Mouse (Mus musculus) limb, embryonic 13.5 days (tissue): ENCODE measurements at regions not wholly inside any gene's neighbourhood (a gene's known extent, or its start where the extent isn't known, plus 50 kb on each side); places are given as distances from the start of the nearest gene placed in this dataset.

Experiments
- ATAC-seq: fragments of 200-750 bp; cut with Nextera tagmentation; 2 replicates; pipeline ENCODE4 v1.8.0; 2017; ENCODE audit warnings: low read depth, moderate number of reproducible peaks, moderate TSS enrichment; ENCODE audit not compliant: low FRiP score
- H3K27ac ChIP-seq: fragments of 300-500 bp; sonication (generic); 2 replicates; pipeline ENCODE4 v1.5.1; 2015; ENCODE audit warnings: inconsistent platforms, mild to moderate bottlenecking, moderate library complexity
- H3K27me3 ChIP-seq: fragments of 300-500 bp; sonication (generic); 2 replicates; pipeline ENCODE4 v1.6.1; 2015; ENCODE audit warnings: mild to moderate bottlenecking, inconsistent platforms
- H3K36me3 ChIP-seq: fragments of 300-500 bp; sonication (generic); 2 replicates; pipeline ENCODE4 v1.6.1; 2015; ENCODE audit warnings: inconsistent platforms, mild to moderate bottlenecking, moderate library complexity
- H3K4me1 ChIP-seq: fragments of 300-500 bp; sonication (generic); 2 replicates; pipeline ENCODE4 v1.6.1; 2015; ENCODE audit warnings: inconsistent platforms
- H3K4me2 ChIP-seq: fragments of 300-500 bp; sonication (generic); replicated peaks from 2 replicates; pipeline ENCODE4 v1.6.1; 2015; ENCODE audit warnings: inconsistent platforms, mild to moderate bottlenecking, moderate library complexity
- H3K4me3 ChIP-seq: fragments of 300-500 bp; sonication (generic); 2 replicates; pipeline ENCODE4 v1.5.1; 2015; ENCODE audit warnings: moderate library complexity, mild to moderate bottlenecking, inconsistent platforms
- H3K9ac ChIP-seq: fragments of 300-500 bp; sonication (generic); 2 replicates; pipeline ENCODE4 v1.6.1; 2015; ENCODE audit warnings: mild to moderate bottlenecking, inconsistent platforms
- H3K9me3 ChIP-seq: fragments of 300-500 bp; sonication (generic); 2 replicates; pipeline ENCODE4 v1.6.1; 2016; ENCODE audit warnings: inconsistent platforms
- WGBS: fragments of 180-500 bp; shearing (Covaris S2); methylation state at CpG from one replicate; pipeline ENCODE4 v1.1.7; 2015; 5-methylcytosine and 5-hydroxymethylcytosine counted together

- Histone ChIP-seq H3K27me3 (no peaks in the 10 kb centered on the region), H3K27ac (no peak overlapping the region), H3K4me1 (no peaks in the 10 kb centered on the region), H3K9ac (no peak overlapping the region), H3K36me3 (no peaks in the 10 kb centered on the region), H3K9me3 (no peaks in the 10 kb centered on the region), H3K4me3 (no peak overlapping the region), H3K4me2 (no peak overlapping the region)
- WGBS: 91% methylated on average over 1 of the region's 1 CpGs
- no peak for ATAC-seq
These were observed 193.4 kb upstream of the Pld5 start for GRCm38 (mm10) chr1:176468560-176468959.

- Histone ChIP-seq H3K9ac (no peak overlapping the region), H3K27ac (no peak overlapping the region), H3K4me1 (no peaks in the 10 kb centered on the region), H3K9me3 (no peaks in the 10 kb centered on the region), H3K4me2 (no peak overlapping the region), H3K27me3 (no peaks in the 10 kb centered on the region), H3K36me3 (no peaks in the 10 kb centered on the region), H3K4me3 (no peak overlapping the region)
- WGBS: 79% methylated on average over 5 of the region's 5 CpGs
- no peak for ATAC-seq
These were observed 187.0 kb upstream of the Pld5 start for GRCm38 (mm10) chr1:176462125-176462524.

- H3K9ac ChIP-seq: no peak overlapping the region
These were observed 171.6 kb upstream of the Pld5 start for GRCm38 (mm10) chr1:176446735-176447134.

GRCm38 (mm10) chr1:176443712-176444111, 168.6 kb upstream of the Pld5 start:
- Histone ChIP-seq H3K9ac (no peak overlapping the region), H3K9me3 (no peaks in the 10 kb centered on the region), H3K4me1 (0 out of 2 replicates have a peak, but pooled peaks cover 7% of the 10 kb centered on the region), H3K27ac (no peak overlapping the region), H3K27me3 (no peaks in the 10 kb centered on the region; the same call in 1 of the 2 replicates), H3K36me3 (no peaks in the 10 kb centered on the region), H3K4me2 (no peak overlapping the region), H3K4me3 (no peak overlapping the region)
- WGBS: 82% methylated on average over 1 of the region's 1 CpGs
- ATAC-seq: no peak

More at GRCm38 (mm10) chr1:176446735-176447134, 171.6 kb upstream of the Pld5 start:
- 38% methylated on average over 4 of the region's 4 CpGs for WGBS
- Histone ChIP-seq H3K27me3 (no peaks in the 10 kb centered on the region), H3K4me1 (0 out of 2 replicates have a peak, but pooled peaks cover 7% of the 10 kb centered on the region), H3K9me3 (no peaks in the 10 kb centered on the region), H3K4me2 (no peak overlapping the region), H3K27ac (no peak overlapping the region), H3K4me3 (no peak overlapping the region), H3K36me3 (no peaks in the 10 kb centered on the region)
- no peak for ATAC-seq

GRCm38 (mm10) chr1:176440254-176440653, 165.1 kb upstream of the Pld5 start:
- H3K4me3 ChIP-seq: no peak overlapping the region
- no peak for ATAC-seq
- 54% methylated on average over 3 of the region's 3 CpGs for WGBS
- no peaks in the 10 kb centered on the region for H3K9me3 ChIP-seq
- no peaks in the 10 kb centered on the region for H3K4me1 ChIP-seq
- no peaks in the 10 kb centered on the region; the same call in 1 of the 2 replicates for H3K27me3 ChIP-seq
- H3K27ac ChIP-seq: no peak overlapping the region
- H3K9ac ChIP-seq: no peak overlapping the region
- H3K36me3 ChIP-seq: no peaks in the 10 kb centered on the region
- H3K4me2 ChIP-seq: no peak overlapping the region

GRCm38 (mm10) chr1:176427835-176428234, 152.7 kb upstream of the Pld5 start:
- Histone ChIP-seq H3K4me1 (no peaks in the 10 kb centered on the region), H3K27ac (no peak overlapping the region), H3K9ac (no peak overlapping the region), H3K9me3 (no peaks in the 10 kb centered on the region), H3K4me3 (no peak overlapping the region), H3K27me3 (no peaks in the 10 kb centered on the region), H3K36me3 (no peaks in the 10 kb centered on the region), H3K4me2 (no peak overlapping the region)
- no peak for ATAC-seq
- 39% methylated on average over 4 of the region's 4 CpGs for WGBS

GRCm38 (mm10) chr1:176427046-176427445, 151.9 kb upstream of the Pld5 start:
- Histone ChIP-seq H3K9ac (no peak overlapping the region), H3K27ac (no peak overlapping the region), H3K4me3 (no peak overlapping the region), H3K4me1 (no peaks in the 10 kb centered on the region), H3K4me2 (no peak overlapping the region), H3K36me3 (no peaks in the 10 kb centered on the region), H3K9me3 (no peaks in the 10 kb centered on the region), H3K27me3 (no peaks in the 10 kb centered on the region)
- ATAC-seq: no peak
- WGBS: 84% methylated on average over 2 of the region's 2 CpGs

GRCm38 (mm10) chr1:176417251-176417650, 142.1 kb upstream of the Pld5 start:
- Histone ChIP-seq H3K4me1 (no peaks in the 10 kb centered on the region), H3K9ac (no peak overlapping the region), H3K27me3 (no peaks in the 10 kb centered on the region), H3K27ac (no peak overlapping the region), H3K9me3 (no peaks in the 10 kb centered on the region), H3K36me3 (no peaks in the 10 kb centered on the region), H3K4me2 (no peak overlapping the region), H3K4me3 (no peak overlapping the region)
- WGBS: 85% methylated on average over 1 of the region's 1 CpGs
- no peak for ATAC-seq

- Histone ChIP-seq H3K9me3 (no peaks in the 10 kb centered on the region), H3K4me2 (no peak overlapping the region), H3K4me1 (no peaks in the 10 kb centered on the region), H3K36me3 (no peaks in the 10 kb centered on the region), H3K9ac (no peak overlapping the region), H3K27ac (no peak overlapping the region), H3K27me3 (no peaks in the 10 kb centered on the region), H3K4me3 (no peak overlapping the region)
- WGBS: 90% methylated on average over 3 of the region's 3 CpGs
- ATAC-seq: no peak
These were observed 129.0 kb upstream of the Pld5 start for GRCm38 (mm10) chr1:176404128-176404527.

GRCm38 (mm10) chr1:176379645-176380044, 104.5 kb upstream of the Pld5 start:
- no peak overlapping the region for H3K4me2 ChIP-seq
- ATAC-seq: no peak
- H3K27ac ChIP-seq: no peak overlapping the region
- no peaks in the 10 kb centered on the region for H3K36me3 ChIP-seq
- no peak overlapping the region for H3K4me3 ChIP-seq
- no peaks in the 10 kb centered on the region for H3K4me1 ChIP-seq
- no peaks in the 10 kb centered on the region for H3K9me3 ChIP-seq
- H3K9ac ChIP-seq: no peak overlapping the region
- H3K27me3 ChIP-seq: no peaks in the 10 kb centered on the region

- H3K4me3 ChIP-seq: no peak overlapping the region
- WGBS: 84% methylated on average over 3 of the region's 3 CpGs
- H3K27me3 ChIP-seq: no peaks in the 10 kb centered on the region
- H3K36me3 ChIP-seq: no peaks in the 10 kb centered on the region
- H3K4me2 ChIP-seq: no peak overlapping the region
- ATAC-seq: no peak
- no peak overlapping the region for H3K27ac ChIP-seq
- no peaks in the 10 kb centered on the region for H3K4me1 ChIP-seq
- no peak overlapping the region for H3K9ac ChIP-seq
- no peaks in the 10 kb centered on the region for H3K9me3 ChIP-seq
These were observed 91.8 kb upstream of the Pld5 start for GRCm38 (mm10) chr1:176366900-176367299.

GRCm38 (mm10) chr1:176360957-176361356, 85.8 kb upstream of the Pld5 start:
- H3K4me1 ChIP-seq: no peaks in the 10 kb centered on the region
- no peak overlapping the region for H3K4me3 ChIP-seq
- H3K27me3 ChIP-seq: no peaks in the 10 kb centered on the region
- no peak overlapping the region for H3K27ac ChIP-seq
- H3K9me3 ChIP-seq: no peaks in the 10 kb centered on the region
- 89% methylated on average over 3 of the region's 3 CpGs for WGBS
- H3K36me3 ChIP-seq: no peaks in the 10 kb centered on the region
- ATAC-seq: no peak
- no peak overlapping the region for H3K4me2 ChIP-seq
- H3K9ac ChIP-seq: no peak overlapping the region

GRCm38 (mm10) chr1:176359992-176360724, 85.0 kb upstream of the Pld5 start:
- Histone ChIP-seq H3K4me2 (no peak overlapping the region), H3K9ac (no peak overlapping the region), H3K27me3 (no peaks in the 10 kb centered on the region), H3K27ac (no peak overlapping the region), H3K36me3 (no peaks in the 10 kb centered on the region), H3K4me3 (no peak overlapping the region), H3K4me1 (no peaks in the 10 kb centered on the region), H3K9me3 (no peaks in the 10 kb centered on the region)
- ATAC-seq: peak; percentile 44; the same call in 1 of the 2 replicates
- WGBS: 73% methylated on average over 12 of the region's 12 CpGs
